Mouse (Mus musculus) heart, postnatal 14 days (tissue): ENCODE results near the gene Fam166b. TPM values are rescaled to one million over a fixed set of nuclear protein-coding genes. Genes with fewer than 3 reads are reported as not detected.

Experiments used
- DNase-seq, 2 experiments: peaks; one replicate each; pipeline ENCODE4 v3.0.0; 2021 to 2022
- intact Hi-C: fragments of 180-260 bp; cut with DNase I; formaldehyde crosslinking; loops from one replicate; pipeline ENCODE4 v1.15.1; 2025
- total RNA-seq, 2 experiments: library from RNA; stranded (reverse); gene quantifications; 2 replicates each; pipeline ENCODE4 v1.2.3; 2021

The Fam166b gene
- total RNA-seq, 2 experiments from 2014 or later = 0.38 TPM; not detected in 1

DNA sequence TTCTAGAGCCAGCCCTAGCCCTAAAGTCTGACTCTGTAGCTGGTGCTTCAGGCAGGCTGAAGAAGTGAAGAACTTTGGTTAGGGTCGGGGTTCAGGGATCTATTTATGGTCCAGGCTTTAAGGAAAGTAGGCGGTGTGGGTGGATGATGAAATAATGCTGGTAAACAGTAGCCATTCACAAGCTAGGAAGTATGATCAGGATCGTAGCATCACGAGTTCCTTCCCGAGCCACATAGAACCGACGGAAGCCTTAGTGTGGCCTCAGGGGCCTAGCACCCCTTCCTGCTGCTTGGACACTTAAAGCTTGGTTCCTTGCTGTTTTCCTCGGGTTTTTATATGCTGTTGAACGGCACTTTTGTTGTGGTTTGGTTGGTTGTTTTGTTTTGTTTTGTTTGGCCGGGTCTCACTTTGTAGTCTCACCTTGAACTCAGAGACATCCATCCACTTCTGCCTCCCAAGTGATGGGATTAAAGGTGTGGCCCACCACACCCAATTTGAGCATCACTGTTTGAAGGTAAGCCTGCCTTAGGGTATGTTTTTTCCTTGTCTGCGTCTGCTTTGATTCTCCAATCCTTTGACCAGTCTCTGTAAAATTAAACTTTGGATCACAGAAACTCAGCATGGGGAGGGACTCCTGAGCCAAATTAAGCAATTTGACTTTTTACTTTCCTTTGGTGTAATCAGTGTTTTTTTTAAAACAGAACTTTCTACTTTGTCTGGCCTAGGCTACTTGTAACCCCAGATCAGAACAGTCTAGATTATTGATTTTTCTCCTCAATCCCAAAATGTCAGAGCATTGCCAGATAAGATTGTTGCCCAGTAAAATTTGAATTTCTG lies 45.5 kb downstream of the Fam166b start:
- DNase-seq = no peak
- intact Hi-C loops = no loop called here

DNA sequence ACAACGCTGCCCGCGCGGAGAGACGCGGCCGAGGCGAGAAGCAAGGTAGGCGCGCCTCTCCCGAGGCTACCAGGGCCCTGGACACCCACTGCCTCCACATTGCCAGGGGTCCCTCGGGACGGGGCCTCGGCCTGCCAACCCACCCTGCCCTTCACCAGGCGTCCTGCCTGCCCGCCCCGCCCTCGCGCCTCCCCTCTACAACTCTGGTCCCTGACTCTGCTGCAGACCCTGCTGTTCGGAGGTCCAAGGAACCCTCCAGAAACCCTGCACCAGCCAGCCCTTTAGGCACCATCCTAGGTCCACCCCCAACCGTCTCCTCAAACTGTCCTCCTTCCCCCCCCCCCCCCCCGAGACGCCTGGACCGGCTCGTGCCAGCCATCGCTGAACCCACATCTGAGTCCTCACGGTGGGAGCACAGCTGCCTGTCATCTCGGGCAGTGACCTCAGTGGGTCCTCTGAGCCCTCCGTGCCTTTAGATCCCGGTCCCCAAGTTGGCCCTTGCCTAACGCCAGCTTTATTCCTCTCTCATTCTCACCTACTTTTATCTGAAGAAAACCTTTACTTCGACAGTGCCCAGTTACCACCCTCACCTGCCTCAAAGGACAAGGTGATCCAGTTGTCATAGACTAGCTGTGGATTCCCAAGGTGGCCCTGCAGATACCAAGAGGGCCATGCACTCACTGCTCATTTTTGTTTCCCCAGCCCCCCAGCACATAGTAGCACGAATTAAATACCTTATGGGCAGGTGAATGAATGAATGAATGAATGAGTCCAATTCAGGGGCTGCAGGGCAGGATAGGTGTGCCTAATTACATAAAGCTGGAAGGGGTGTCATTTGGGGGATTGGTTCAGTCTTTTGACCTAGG lies 46.5 kb downstream of the Fam166b start:
- DNase-seq = no peak
- intact Hi-C loops = loop anchor here (1.0 kb wide), 3 partner anchors 12 to 37 kb away; no protein-coding TSS in a partner anchor

DNA sequence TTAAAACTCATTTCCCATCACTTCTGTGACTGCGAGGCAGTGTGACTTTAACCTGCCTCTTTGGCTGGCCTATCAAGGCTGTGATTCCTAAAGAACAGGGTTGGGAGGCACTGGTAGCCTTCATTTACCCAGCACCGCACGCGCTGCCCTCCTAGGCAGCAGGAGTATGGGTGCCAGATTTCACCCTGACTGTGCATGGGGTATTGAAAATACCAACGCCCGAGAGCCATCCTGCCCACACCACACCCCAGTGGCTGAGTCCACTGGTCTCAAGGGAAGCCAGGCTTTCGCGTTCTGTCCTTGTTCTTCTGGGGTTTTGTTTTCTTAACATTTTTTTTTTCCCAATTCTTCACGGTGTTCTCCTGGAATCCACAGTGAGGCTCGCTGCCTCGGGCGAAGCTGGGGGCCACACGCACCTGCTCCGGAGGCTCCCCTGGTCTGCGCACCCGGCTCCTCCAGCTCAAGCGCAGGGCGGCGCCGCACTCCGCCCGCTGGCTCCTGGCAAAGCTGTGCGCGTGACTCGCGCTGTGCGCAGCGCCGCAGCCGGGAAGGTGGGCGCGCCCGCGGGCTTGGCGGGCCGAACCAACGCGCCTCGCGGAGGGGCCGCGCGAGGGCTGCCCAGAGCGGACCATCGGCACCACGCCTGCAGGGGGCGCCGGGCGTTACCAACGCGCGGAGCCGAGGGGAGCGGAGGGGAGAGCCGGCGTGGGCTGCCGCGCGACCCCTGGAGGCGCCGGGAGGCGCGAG lies 47.4 kb downstream of the Fam166b start, which contains the start of gene Rusc2:
TSS of gene Rusc2 (plus strand) at position 572 of the 747 bp plus-strand sequence.
- intact Hi-C loops = loop anchor here (1.0 to 2.0 kb wide), 5 partner anchors 13 to 114 kb away; partner anchors contain the start of gene Atp8b5
- DNase-seq = peak; percentile 96

DNA sequence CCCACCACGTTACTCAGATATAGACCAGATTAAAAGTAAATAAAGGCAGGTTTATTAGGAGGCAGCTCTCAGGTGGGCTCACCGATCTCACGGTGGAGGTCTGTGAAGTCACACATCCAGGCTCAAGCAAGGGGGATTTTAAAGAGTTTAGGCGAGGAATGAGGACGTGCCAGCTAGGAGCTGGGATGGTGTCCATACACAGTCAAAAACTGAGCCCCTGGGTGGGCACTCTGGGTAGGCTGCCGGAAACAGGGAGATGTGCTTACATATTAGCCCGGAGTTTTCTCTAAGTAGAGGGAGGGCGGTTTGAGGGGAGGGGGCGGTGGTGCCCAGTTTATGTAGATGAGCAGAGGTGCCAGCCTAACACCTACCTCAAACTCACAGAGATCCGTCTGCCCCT lies 48.0 kb downstream of the Fam166b start:
- no peak for DNase-seq
- intact Hi-C loops = loop anchor here (1.0 to 2.0 kb wide), 2 partner anchors 38 to 114 kb away; partner anchors contain the start of gene Atp8b5

DNA sequence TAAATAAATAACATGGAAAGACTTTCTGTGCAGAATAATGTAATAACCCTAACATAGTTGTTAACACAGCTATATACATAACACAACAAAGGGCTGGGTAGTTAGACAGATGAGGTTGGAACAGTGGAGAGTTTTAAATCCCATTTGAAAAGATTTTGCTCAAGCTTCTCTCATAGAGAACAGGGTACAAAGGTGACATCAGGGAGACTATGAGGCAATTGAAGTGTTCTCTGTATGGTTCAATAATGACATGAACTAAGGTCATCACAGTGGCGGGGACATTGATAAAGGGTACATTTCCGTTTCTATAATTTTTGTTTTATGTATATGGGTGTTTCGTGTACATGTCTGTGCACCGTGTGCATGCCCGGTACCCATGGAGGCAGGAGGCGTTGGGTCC lies 49.3 kb downstream of the Fam166b start:
- no peak for DNase-seq
- intact Hi-C loops = no loop called here

Other genes starting within 250 kb of the Fam166b start
- under 1 TPM in 1 of 2 experiments, not detected in 1; 0.10 TPM for gene Atp8b5, start 162.0 kb downstream of the Fam166b start, total RNA-seq
- 10 to 100 TPM; 43.8 to 51.1 TPM for gene Rusc2, start 47.2 kb downstream of the Fam166b start, total RNA-seq
- 10 to 100 TPM; 32.3 to 35.7 TPM for gene Tesk1, start 12.8 kb upstream of the Fam166b start, total RNA-seq
- gene Cd72, start 25.5 kb upstream of the Fam166b start, total RNA-seq = under 1 TPM; 0.59 to 0.88 TPM
- 1 to 10 TPM in 1 of 2 experiments, not detected in 1; 1.4 TPM for gene Sit1, start 54.6 kb upstream of the Fam166b start, total RNA-seq
- 10 to 100 TPM; 25.9 to 27.1 TPM for gene Ccdc107, start 63.8 kb upstream of the Fam166b start, total RNA-seq
- gene Arhgef39, start 70.6 kb upstream of the Fam166b start, total RNA-seq = 1 to 10 TPM; 1.6 to 2.8 TPM
- gene Car9, start 77.8 kb upstream of the Fam166b start, total RNA-seq = under 1 TPM; 0.17 TPM
- 10 to 100 TPM; 34.2 to 38.5 TPM for gene Tpm2, start 94.6 kb upstream of the Fam166b start, total RNA-seq
- 10 to 100 TPM; 47.1 to 49.2 TPM for gene Creb3, start 133.2 kb upstream of the Fam166b start, total RNA-seq
- gene Tln1, start 133.6 kb upstream of the Fam166b start, total RNA-seq = 100 to 1,000 TPM; 111 to 135 TPM
- 10 to 100 TPM; 32.3 to 41.6 TPM for gene Rgp1, start 149.6 kb upstream of the Fam166b start, total RNA-seq
- gene Gba2, start 149.7 kb upstream of the Fam166b start, total RNA-seq = 10 to 100 TPM; 14.3 to 14.6 TPM
- not detected for gene Msmp, start 155.4 kb upstream of the Fam166b start, total RNA-seq
- gene Npr2, start 202.8 kb upstream of the Fam166b start, total RNA-seq = 10 to 100 TPM; 40.6 to 43.6 TPM
- under 1 TPM; 0.22 to 0.37 TPM for gene Spag8, start 224.5 kb upstream of the Fam166b start, total RNA-seq
- 100 to 1,000 TPM; 122 to 128 TPM for gene Hint2, start 227.3 kb upstream of the Fam166b start, total RNA-seq
- 10 to 100 TPM; 16.4 TPM for gene Tmem8b, start 239.8 kb upstream of the Fam166b start, total RNA-seq
- gene Fam221b, start 240.0 kb upstream of the Fam166b start, total RNA-seq = under 1 TPM; 0.10 to 0.19 TPM